Mouse (Mus musculus): ENCODE measurements around the gene Wwox.

GRCm38 (mm10) chr8:115147006-115147405 is 707.6 kb downstream of the Wwox start:
- TF ChIP-seq POLR2A (IDR thresholded peaks at IDR 0.05; ENCODE audit: extremely low read depth, insufficient read depth, low read length) (no peak), CTCF (IDR thresholded peaks at IDR 0.05; ENCODE audit: extremely low read depth, insufficient read depth, low read length) (no peak)
